Mouse (Mus musculus) heart, postnatal 0 days (tissue): ENCODE measurements at regions not wholly inside any gene's neighbourhood (a gene's known extent, or its start where the extent isn't known, plus 50 kb on each side); places are given as distances from the start of the nearest gene placed in this dataset.

Experiments used
- ATAC-seq: fragments of 200-750 bp; cut with Nextera tagmentation; 2 replicates; pipeline ENCODE4 v1.8.0; 2017; ENCODE audit warnings: low read depth, moderate number of reproducible peaks, moderate library complexity; ENCODE audit not compliant: insufficient read depth
- DNase-seq: peaks from one replicate; pipeline ENCODE4 v3.0.0-alpha.2; 2016; ENCODE audit warnings: low spot score
- H3K27ac ChIP-seq: fragments of 300-500 bp; sonication (generic); 2 replicates; pipeline ENCODE4 v1.5.1; 2014; ENCODE audit warnings: low read depth, mild to moderate bottlenecking
- H3K27me3 ChIP-seq: fragments of 300-500 bp; sonication (generic); 2 replicates; pipeline ENCODE4 v1.6.1; 2014; ENCODE audit warnings: low read length, mixed read lengths; ENCODE audit not compliant: control insufficient read depth, insufficient read depth
- H3K36me3 ChIP-seq: fragments of 300-500 bp; sonication (generic); replicated peaks from 2 replicates; pipeline ENCODE4 v1.6.1; 2014; ENCODE audit warnings: low read length, mixed read lengths; ENCODE audit not compliant: control insufficient read depth, insufficient read depth
- H3K4me1 ChIP-seq: fragments of 300-500 bp; sonication (generic); 2 replicates; pipeline ENCODE4 v1.6.1; 2014; ENCODE audit warnings: antibody characterized with exemption; ENCODE audit not compliant: control insufficient read depth, insufficient read depth
- H3K4me2 ChIP-seq: fragments of 300-500 bp; sonication (generic); 2 replicates; pipeline ENCODE4 v1.6.1; 2014; ENCODE audit warnings: low read depth, mild to moderate bottlenecking, low read length, moderate library complexity
- H3K4me3 ChIP-seq: fragments of 300-500 bp; sonication (generic); 2 replicates; pipeline ENCODE4 v1.5.1; 2014; ENCODE audit warnings: low read depth, low read length
- H3K9ac ChIP-seq: fragments of 300-500 bp; sonication (generic); replicated peaks from 2 replicates; pipeline ENCODE4 v1.6.1; 2014; ENCODE audit warnings: low read depth, low read length, mixed read lengths
- H3K9me3 ChIP-seq: fragments of 300-500 bp; sonication (generic); replicated peaks from 2 replicates; pipeline ENCODE4 v1.6.1; 2016; ENCODE audit warnings: low read length; ENCODE audit not compliant: control insufficient read depth
- CTCF ChIP-seq: IDR thresholded peaks from 2 replicates; pipeline ENCODE4 v1.5.1; 2016; ENCODE audit warnings: antibody characterized with exemption, control low read depth, low read depth
- EP300 ChIP-seq: IDR thresholded peaks from 2 replicates; pipeline ENCODE4 v1.6.1; 2016; ENCODE audit warnings: antibody characterized with exemption, low read depth
- WGBS: fragments of 180-500 bp; shearing (Covaris S2); extraction: QIAGEN DNeasy Blood & Tissue Kit; methylation state at CpG from one replicate; pipeline ENCODE4 v1.1.7; 2014; 5-methylcytosine and 5-hydroxymethylcytosine counted together

- 82% methylated on average over 6 of the region's 6 CpGs for WGBS
- no peak overlapping the region for H3K4me2 ChIP-seq
Observed at GRCm38 (mm10) chr3:27815201-27815695, 80.9 kb downstream of the Tmem212 start.

DNA sequence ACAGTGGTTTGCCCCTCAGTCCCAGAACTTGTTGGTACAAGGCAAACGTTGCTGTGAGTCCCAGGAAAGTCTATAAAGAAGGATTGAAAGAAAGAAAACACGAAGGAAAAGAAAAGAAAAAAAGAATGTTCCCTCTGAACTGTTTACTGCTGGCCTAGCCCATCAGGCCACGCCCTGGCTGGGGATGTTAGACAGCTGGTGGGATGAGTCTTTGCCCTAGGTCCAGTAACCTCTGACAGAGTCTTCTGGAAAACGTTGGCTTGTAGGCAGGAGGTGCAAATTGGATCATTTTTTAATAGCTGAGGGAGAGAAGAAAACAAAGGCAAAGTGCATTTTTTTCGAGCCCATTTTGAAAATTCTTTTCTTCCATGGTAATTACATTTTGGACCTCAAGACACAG lies 91.9 kb downstream of the Tmem212 start:
- no peak overlapping the region for H3K4me3 ChIP-seq
- ATAC-seq (no peak), DNase-seq (no peak)
- no peak for TF ChIP-seq CTCF
- TF ChIP-seq EP300: no peak
- no peak overlapping the region for H3K27ac ChIP-seq
- no peaks in the 10 kb centered on the region for H3K9me3 ChIP-seq
- H3K4me2 ChIP-seq: no peak overlapping the region
- no peak overlapping the region for H3K9ac ChIP-seq
- WGBS: 68% methylated on average over 5 of the region's 5 CpGs
- no peaks in the 10 kb centered on the region for H3K27me3 ChIP-seq
- H3K4me1 ChIP-seq: no peaks in the 10 kb centered on the region
- H3K36me3 ChIP-seq: no peaks in the 10 kb centered on the region

More at GRCm38 (mm10) chr3:27815201-27815695, 80.9 kb downstream of the Tmem212 start:
- no peaks in the 10 kb centered on the region for H3K4me1 ChIP-seq
- H3K27me3 ChIP-seq: no peaks in the 10 kb centered on the region
- H3K9me3 ChIP-seq: no peaks in the 10 kb centered on the region
- H3K36me3 ChIP-seq: no peaks in the 10 kb centered on the region
- H3K27ac ChIP-seq: no peak overlapping the region
- DNase-seq (no peak), ATAC-seq (no peak)
- TF ChIP-seq EP300 (no peak), CTCF (no peak)
- H3K9ac ChIP-seq: no peak overlapping the region
- H3K4me3 ChIP-seq: no peak overlapping the region

- Histone ChIP-seq H3K4me1 (no peaks in the 10 kb centered on the region), H3K4me2 (no peak overlapping the region), H3K36me3 (no peaks in the 10 kb centered on the region), H3K9ac (no peak overlapping the region), H3K27ac (no peak overlapping the region), H3K4me3 (no peak overlapping the region), H3K9me3 (no peaks in the 10 kb centered on the region), H3K27me3 (no peaks in the 10 kb centered on the region)
- ATAC-seq (no peak), DNase-seq (no peak)
- WGBS: 59% methylated on average over 3 of the region's 3 CpGs
- no peak for TF ChIP-seq CTCF
- TF ChIP-seq EP300: no peak
Observed at GRCm38 (mm10) chr3:27791633-27791951, 80.5 kb upstream of the Fndc3b start.

DNA sequence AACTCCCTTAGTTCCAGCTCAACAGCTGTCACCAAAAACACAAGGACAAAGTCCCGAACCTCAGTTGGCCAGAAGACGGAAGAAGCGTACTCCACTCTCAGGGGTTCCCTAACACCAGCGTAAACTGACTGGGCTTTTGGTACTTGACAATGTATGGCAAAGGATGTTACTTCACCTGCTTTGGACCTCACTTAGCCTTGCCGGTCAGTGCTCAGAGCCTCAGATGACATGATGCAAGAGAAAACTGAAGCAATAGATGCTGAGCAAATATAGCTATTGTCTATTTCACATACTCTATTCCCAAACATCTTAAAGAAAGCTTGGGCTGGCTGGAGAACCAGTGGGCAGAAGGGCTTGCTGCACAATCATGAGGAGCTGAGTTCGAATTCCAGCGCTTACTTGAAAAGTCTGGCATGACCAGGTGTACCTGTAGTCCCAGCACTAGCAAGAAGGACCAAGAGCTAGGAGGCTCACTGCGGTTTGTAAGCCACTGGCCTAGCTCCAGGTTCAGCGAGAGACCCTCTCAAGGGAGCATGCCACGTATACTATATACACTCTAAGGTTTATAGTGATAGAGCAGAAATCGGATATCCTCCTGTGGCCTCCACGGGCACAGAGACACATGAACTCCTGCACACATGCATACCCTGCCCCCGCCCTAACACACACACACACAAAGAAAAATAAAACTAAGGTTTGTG lies 80.0 kb upstream of the Fndc3b start:
- no peak for DNase-seq
- Histone ChIP-seq H3K9ac (no peak overlapping the region), H3K4me1 (no peaks in the 10 kb centered on the region), H3K27me3 (no peaks in the 10 kb centered on the region), H3K4me3 (no peak overlapping the region), H3K36me3 (no peaks in the 10 kb centered on the region), H3K4me2 (no peak overlapping the region), H3K27ac (no peak overlapping the region), H3K9me3 (no peaks in the 10 kb centered on the region)
- ATAC-seq: no peak
- 80% methylated on average over 13 of the region's 13 CpGs for WGBS
- TF ChIP-seq CTCF (no peak), EP300 (no peak)

DNA sequence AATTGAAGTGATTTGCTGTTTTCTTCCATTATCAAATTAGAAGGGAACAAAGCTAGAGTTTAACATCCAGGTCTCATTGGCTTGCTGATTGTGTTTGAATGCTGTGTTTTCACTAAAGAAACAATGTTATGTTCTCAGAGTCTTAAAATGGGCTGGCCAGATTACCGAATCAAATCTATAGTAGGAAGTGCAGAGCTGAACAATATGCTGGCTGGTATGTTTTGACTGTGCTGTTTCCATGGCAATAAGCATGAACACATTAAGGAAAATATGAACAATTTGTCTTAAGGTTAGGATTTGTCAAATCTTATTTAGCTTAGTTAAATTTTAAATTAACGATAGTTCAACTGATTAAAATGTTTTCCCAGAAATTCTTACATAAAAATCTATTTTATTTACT lies 72.8 kb upstream of the Fndc3b start:
- ATAC-seq (no peak), DNase-seq (no peak)
- TF ChIP-seq EP300: no peak
- TF ChIP-seq CTCF: no peak
- H3K9me3 ChIP-seq: no peaks in the 10 kb centered on the region
- H3K4me1 ChIP-seq: no peaks in the 10 kb centered on the region
- H3K4me2 ChIP-seq: no peak overlapping the region
- H3K27me3 ChIP-seq: no peaks in the 10 kb centered on the region
- H3K27ac ChIP-seq: no peak overlapping the region
- no peaks in the 10 kb centered on the region for H3K36me3 ChIP-seq
- WGBS: 68% methylated on average over 2 of the region's 2 CpGs
- H3K4me3 ChIP-seq: no peak overlapping the region
- no peak overlapping the region for H3K9ac ChIP-seq

- Histone ChIP-seq H3K9ac (no peak overlapping the region), H3K27me3 (no peaks in the 10 kb centered on the region), H3K36me3 (no peaks in the 10 kb centered on the region), H3K9me3 (no peaks in the 10 kb centered on the region), H3K4me3 (no peak overlapping the region), H3K4me2 (no peak overlapping the region), H3K4me1 (no peaks in the 10 kb centered on the region), H3K27ac (no peak overlapping the region)
- TF ChIP-seq CTCF: no peak
- no peak for TF ChIP-seq EP300
- no peak for ATAC-seq
- DNase-seq: no peak
- 70% methylated on average over 4 of the region's 4 CpGs for WGBS
Observed at GRCm38 (mm10) chr3:27783476-27783875, 72.4 kb upstream of the Fndc3b start.
